Mouse (Mus musculus) cerebral cortex, adult 2 months (tissue): ENCODE measurements around the gene Cmah.

Experiments used
- WGBS: fragments of 180-500 bp; shearing (Covaris S2); methylation state at CpG from one replicate; pipeline ENCODE4 v1.1.7; 2018; 5-methylcytosine and 5-hydroxymethylcytosine counted together

Gene Cmah

GRCm38 (mm10) chr13:24342091-24342490 lies 14.9 kb downstream of the Cmah start:
- 81% methylated on average over 4 of the region's 4 CpGs for WGBS

- 96% methylated on average over 5 of the region's 5 CpGs for WGBS
Measured at GRCm38 (mm10) chr13:24353004-24353403, 25.8 kb downstream of the Cmah start.

GRCm38 (mm10) chr13:24354751-24355150 lies 27.5 kb downstream of the Cmah start:
- WGBS: 89% methylated on average over 5 of the region's 5 CpGs

GRCm38 (mm10) chr13:24359181-24359580 lies 32.0 kb downstream of the Cmah start:
- 78% methylated on average over 1 of the region's 1 CpGs for whole genome bisulfite sequencing

GRCm38 (mm10) chr13:24365191-24365590 lies 38.0 kb downstream of the Cmah start:
- 96% methylated on average over 6 of the region's 6 CpGs for WGBS

GRCm38 (mm10) chr13:24372893-24373599 lies 45.8 kb downstream of the Cmah start:
- WGBS: 91% methylated on average over 7 of the region's 7 CpGs

- WGBS: 95% methylated on average over 6 of the region's 6 CpGs
Measured at GRCm38 (mm10) chr13:24374606-24375005, 47.4 kb downstream of the Cmah start.

- 66% methylated on average over 7 of the region's 7 CpGs for WGBS
Measured at GRCm38 (mm10) chr13:24375320-24376203, 48.4 kb downstream of the Cmah start.

GRCm38 (mm10) chr13:24380713-24381112 lies 53.5 kb downstream of the Cmah start:
- WGBS: 91% methylated on average over 6 of the region's 6 CpGs

GRCm38 (mm10) chr13:24383885-24384284 lies 56.7 kb downstream of the Cmah start:
- WGBS: 59% methylated on average over 3 of the region's 3 CpGs

GRCm38 (mm10) chr13:24391892-24392291 lies 64.7 kb downstream of the Cmah start:
- WGBS: 93% methylated on average over 5 of the region's 5 CpGs

GRCm38 (mm10) chr13:24392655-24393054 lies 65.5 kb downstream of the Cmah start:
- 68% methylated on average over 4 of the region's 4 CpGs for WGBS

- WGBS: 40% methylated on average over 4 of the region's 4 CpGs
Measured at GRCm38 (mm10) chr13:24393055-24393454, 65.9 kb downstream of the Cmah start.

- 90% methylated on average over 4 of the region's 4 CpGs for WGBS
Measured at GRCm38 (mm10) chr13:24395815-24396214, 68.6 kb downstream of the Cmah start.

- 88% methylated on average over 3 of the region's 3 CpGs for WGBS
Measured at GRCm38 (mm10) chr13:24397181-24397580, 70.0 kb downstream of the Cmah start.

- 78% methylated on average over 3 of the region's 3 CpGs for WGBS
Measured at GRCm38 (mm10) chr13:24398488-24398887, 71.3 kb downstream of the Cmah start.

- WGBS: 26% methylated on average over 11 of the region's 11 CpGs
Measured at GRCm38 (mm10) chr13:24401821-24402220, 74.6 kb downstream of the Cmah start.

GRCm38 (mm10) chr13:24406847-24407246 lies 79.6 kb downstream of the Cmah start:
- 75% methylated on average over 2 of the region's 2 CpGs for WGBS

- 64% methylated on average over 4 of the region's 4 CpGs for WGBS
Measured at GRCm38 (mm10) chr13:24414635-24415206, 87.5 kb downstream of the Cmah start.

- 88% methylated on average over 13 of the region's 13 CpGs for WGBS
Measured at GRCm38 (mm10) chr13:24415506-24416206, 88.5 kb downstream of the Cmah start.

GRCm38 (mm10) chr13:24416409-24416808 lies 89.2 kb downstream of the Cmah start:
- 48% methylated on average over 4 of the region's 4 CpGs for WGBS

GRCm38 (mm10) chr13:24418024-24418423 lies 90.8 kb downstream of the Cmah start:
- WGBS: 63% methylated on average over 1 of the region's 1 CpGs
